Mouse (Mus musculus) left cerebral cortex, postnatal 14 days (tissue): ENCODE measurements at regions not wholly inside any gene's neighbourhood (a gene's known extent, or its start where the extent isn't known, plus 50 kb on each side); places are given as distances from the start of the nearest gene placed in this dataset.

ENCODE experiments used
- DNase-seq, 2 experiments: peaks; one replicate each; pipeline ENCODE4 v3.0.0; 2021 to 2022; ENCODE audit warnings: low spot score in 2 of 2, mixed read lengths in 1 of 2
- intact Hi-C: fragments of 180-260 bp; cut with DNase I; formaldehyde crosslinking; loops from one replicate; pipeline ENCODE4 v1.15.1; 2025

DNA sequence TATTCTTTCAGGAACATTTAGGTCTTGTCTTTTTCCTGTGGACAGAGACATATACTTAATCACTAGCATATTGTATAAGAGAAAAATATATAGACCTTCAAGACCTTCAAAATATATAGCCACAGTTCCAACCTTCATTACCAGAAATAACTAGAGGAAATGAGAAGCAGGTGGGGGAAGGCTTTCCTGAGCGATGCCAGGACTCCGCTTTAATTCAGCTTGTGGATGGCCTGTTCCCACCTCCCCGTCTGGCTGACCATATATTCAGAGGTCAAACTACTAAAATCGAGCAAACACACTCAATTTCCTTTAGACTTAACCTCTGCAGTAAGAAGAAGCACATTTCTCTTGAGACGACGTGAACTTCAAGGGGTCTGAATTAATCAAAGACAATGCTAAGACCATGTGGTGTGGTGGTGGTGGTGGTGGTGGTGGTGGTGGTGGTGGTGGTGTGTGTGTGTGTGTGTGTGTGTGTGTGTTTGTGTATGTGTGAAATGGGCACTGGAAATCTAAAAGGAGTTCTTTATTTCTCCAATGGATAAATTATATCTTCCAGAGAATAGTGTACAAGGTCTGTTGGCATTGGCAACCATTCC lies 62.7 kb upstream of the Bach2 start:
- intact Hi-C loops, result no loop called here

DNA sequence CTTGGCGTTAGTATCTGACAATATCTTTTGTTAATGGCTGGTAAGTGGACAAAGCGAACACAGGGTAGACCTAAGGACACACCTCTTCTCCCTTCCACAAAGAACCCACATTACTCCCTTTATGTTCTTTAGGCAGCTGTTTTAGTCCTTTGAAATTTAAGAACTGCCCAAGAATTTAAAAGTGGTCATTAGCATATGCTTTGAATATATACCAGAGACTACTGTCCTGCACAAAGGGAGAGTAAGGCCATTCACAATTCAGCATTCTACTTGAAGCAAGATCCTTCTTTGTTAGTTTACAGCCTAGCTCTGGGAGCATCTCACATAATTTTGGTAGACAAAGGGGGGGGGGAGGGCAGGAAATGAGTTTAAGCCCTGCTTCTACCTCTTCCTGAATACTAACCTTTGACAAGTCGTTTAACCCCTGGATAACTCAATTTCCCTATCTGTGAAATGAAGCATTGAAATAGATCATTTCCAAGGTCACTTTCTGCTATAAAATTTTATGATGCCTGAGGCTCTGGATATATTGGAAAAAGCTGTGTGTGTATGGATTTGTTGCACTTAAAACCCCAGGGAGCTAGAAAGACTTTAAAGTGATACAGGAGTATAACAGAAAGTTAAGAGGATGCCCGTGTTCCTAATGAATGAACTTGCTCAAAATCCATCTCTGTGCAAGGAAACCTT lies 62.0 kb upstream of the Bach2 start:
- intact Hi-C loops, result no loop called here
- DNase-seq, result no peak

More for the DNA sequence above, 62.7 kb upstream of the Bach2 start:
- DNase-seq, result no peak

DNA sequence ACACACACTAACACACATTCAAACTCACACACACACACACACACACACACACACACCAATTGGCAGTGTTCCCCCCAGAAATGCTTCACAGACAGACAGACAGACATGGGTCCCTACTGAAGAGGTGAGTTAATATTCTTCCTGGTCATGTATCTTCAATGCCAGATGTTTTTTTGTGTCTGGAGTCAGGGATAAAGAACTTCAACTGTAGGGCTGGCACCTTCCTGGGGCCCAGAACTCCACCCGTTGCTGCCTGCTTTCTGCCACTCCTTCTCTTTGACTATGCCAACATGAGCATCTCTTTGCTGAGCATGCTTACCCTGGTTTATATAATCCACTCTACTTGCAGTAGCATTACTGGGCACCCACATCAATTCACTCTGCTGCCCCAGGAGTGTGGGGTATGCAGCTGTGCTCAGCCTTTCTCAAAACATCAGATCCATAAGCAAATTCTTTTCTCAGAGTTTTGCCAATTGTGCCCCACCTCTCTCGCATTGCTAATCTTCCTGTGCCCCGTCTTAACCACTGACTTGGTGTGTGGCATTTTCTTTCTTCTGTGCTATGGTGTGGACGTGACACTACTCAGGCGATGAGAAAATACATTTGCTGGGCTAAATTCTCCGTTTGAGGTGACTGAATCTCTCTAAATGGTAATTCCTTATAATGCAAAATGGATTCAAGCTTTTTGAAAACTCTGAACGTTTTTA lies 60.5 kb upstream of the Bach2 start:
- DNase-seq, result no peak
- intact Hi-C loops, result no loop called here

DNA sequence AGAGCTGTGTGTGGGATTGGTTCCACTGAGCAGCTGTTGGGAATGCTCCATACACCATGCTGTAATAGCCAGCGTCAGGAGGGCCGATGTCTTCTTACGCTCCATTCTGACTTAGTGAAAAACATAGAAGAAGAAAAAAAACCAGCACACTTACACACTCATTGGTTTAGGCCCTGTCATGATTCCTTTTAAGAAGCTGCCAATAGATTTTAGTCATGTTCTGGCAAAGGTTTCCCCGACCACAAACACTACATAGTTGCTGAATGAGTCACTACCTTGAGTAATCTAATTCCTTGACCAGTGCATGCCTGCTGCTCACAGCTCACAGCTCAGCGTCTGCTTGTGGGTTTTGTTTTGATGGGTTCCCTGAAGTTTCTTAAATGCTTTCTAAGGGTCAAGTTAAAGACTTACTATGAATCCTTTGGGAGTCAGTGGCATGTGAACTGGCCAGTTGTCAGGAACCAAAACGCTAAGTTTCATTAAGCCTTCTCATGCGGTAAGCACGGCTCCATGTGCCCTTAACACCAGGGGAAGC lies 58.8 kb upstream of the Bach2 start:
- intact Hi-C loops, result no loop called here
- peak in 1 of 2 experiments; percentile 33 for DNase-seq

DNA sequence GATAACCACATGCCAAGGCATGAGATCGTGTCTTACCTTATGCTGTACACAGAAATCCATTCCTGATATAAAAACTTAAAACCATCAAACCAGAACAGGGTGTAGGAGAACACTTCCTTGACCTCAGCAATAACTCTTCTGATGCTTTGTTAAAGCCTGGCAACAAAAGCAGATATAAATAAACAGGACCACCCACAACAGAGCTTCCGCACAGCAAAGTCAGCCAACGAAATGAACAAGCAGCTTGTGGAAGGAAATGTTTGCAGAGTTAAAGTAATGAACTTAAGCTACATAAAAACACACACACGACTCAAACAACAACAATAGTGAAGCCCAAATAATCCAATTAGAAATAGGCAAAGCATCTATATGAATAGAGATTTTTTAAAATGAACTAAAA lies 54.8 kb upstream of the Bach2 start:
- intact Hi-C loops, result no loop called here
- no peak for DNase-seq

DNA sequence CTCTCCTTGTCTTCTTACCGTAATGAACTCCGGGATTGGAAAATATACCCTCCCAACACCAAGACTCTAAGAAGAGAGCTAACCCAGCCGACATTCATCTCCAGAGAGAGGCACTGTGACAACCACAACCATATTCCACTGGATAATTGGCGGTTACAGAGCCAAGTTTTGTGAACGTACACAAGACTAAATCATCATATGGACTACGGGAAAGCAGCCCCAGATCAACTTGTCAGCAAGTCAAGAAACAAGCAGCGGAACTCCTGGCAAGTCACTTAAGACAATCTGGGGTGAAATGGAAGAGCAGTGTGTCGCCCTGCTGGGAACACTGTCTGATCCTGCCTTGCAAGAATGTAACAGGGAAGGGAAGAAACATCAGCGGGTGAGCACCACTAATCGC lies 52.6 kb upstream of the Bach2 start:
- DNase-seq, result no peak
- intact Hi-C loops, result no loop called here

DNA sequence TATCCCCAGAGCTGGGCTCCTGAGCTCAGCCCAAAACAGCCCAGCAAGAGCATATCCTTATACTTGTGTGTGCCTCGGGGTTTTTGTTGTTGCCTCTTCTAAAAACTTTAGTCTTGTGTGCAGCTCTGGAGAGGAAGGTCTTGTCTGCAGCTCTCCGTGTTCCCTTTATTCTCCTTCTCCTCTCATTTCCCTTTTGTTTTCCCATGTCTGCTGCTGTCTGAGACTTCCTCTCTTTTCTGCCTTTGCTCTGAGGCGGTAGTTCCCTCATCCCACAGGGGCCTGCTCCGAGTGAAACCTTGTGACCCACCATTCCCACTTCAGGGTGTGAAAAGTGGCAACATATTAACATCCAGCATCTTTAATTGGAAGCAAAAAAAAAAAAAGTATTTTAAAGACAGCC lies 51.5 kb upstream of the Bach2 start:
- intact Hi-C loops, result no loop called here
- DNase-seq, result no peak

DNA sequence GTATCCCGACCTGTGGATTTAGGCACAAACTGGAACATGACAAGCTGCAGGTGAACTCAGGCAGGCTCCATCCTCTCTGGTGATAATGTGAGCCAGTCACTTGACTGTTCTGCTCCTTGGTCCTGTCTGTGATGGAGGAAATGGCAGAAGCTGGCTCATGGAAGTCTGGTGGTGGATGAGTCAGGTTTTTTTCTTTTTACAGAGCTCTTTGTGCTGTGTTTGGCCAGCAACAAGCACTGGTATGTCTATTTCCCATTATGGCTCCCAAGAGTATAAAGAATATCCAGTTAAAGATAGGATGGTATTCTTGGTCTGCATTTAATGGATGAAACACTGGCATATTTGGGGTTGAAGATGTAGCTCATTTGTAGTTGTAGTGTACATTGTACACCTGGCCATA lies 50.5 kb upstream of the Bach2 start:
- DNase-seq, result no peak
- intact Hi-C loops, result no loop called here

DNA sequence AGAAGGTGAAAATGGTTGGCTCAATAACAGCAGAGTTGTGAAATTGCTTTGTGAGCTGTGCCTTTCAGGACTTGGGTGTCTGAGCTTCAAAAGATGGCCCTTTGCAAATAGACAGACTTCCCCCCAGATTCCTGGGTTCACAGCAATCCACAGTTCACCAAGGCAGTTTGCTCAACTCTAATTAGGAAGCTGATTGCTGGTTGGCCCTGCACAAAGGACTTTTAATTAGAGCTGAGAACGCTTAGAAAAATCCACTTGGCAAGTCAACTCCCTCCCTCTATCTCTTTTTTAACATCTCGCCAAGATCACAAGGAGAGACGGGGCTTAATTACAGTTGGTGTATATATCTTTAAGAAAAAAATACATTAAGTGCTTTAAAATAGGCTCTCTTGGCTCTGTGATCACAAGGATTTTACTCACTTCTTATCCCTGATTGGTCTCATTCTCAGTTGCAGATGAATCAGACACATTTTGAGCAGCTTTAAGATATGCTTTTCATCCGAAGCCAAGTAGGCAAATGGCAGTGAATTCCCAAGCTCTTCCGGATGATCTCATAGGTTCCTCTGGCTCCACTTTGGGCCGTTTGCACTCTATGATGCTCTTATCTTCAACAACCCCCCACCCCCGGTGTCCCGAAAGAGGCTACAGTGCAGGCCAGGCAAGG lies 49.7 kb upstream of the Bach2 start:
- DNase-seq, result peak in 1 of 2 experiments; percentile 65
- intact Hi-C loops, result no loop called here
